Mouse (Mus musculus): Measurements from ENCODE around the gene Mlxipl. TPM values are rescaled to one million over a fixed set of nuclear protein-coding genes. Genes with fewer than 3 reads are reported as not detected.

Mlxipl gene
- total and polyA plus RNA-seq, 3 experiments: not detected

DNA sequence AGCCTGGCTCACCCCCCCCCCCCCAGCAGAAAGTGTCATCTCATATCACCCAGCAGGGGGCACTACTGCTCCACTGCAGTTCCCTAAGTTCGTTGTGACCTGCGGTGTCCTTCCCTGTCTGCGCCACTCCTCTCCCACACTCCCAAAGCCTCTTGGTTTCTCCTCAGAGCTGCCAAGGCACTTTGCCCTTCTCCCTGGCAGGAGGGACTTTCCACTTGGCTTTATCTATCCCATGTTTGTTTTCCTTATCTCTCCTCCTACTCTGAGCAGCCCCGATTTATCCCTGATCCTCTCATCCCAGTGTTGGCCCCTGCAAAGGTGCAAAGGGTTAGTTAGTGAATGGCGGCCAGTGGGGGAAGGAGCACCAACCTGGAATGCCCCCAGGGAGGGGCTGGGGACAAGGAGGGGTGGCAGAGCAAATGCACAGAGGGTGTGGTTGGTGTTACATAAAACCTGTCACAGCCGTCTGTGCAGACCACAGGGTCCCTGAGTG is 28.9 kb downstream of the Mlxipl start:
- Histone ChIP-seq H3K79me2 (ENCODE audit: control insufficient read depth, insufficient read depth, low read length, poor library complexity) (no peaks in the 10 kb centered on the region), H3K9me3 (replicated peaks; ENCODE audit: insufficient read depth, low read length) (no peaks in the 10 kb centered on the region), H3K4me1 (ENCODE audit: control insufficient read depth in 1 of 2, insufficient read depth in 2 of 2, low read length in 2 of 2) (no peaks in the 10 kb centered on the region; a peak in 1 of 4 replicates), H3K27ac (ENCODE audit: control insufficient read depth, low read depth, low read length) (no peak overlapping the region), H3K9ac (ENCODE audit: control insufficient read depth, low read depth, low read length, poor library complexity, severe bottlenecking) (no peak overlapping the region), H3K27me3 (ENCODE audit: control insufficient read depth in 1 of 2, insufficient read depth in 2 of 2, low read length in 2 of 2) (peaks cover 0 to 4% of the 10 kb centered on the region in 2 experiments; a peak in 2 of 4 replicates), H3K4me3 (ENCODE audit: control insufficient read depth in 1 of 2, insufficient read depth in 1 of 2, low read depth in 2 of 2, low read length in 2 of 2) (no peak overlapping the region), H3K36me3 (ENCODE audit: control insufficient read depth in 1 of 2, insufficient read depth in 2 of 2, low read length in 2 of 2) (no peaks in the 10 kb centered on the region)
- DNase-seq (ENCODE audit: low read depth, low spot score): peak; percentile 64
- TF ChIP-seq SMC3 (IDR thresholded peaks at IDR 0.05; ENCODE audit: low read depth, low read length) (peak; percentile 69), RAD21 (IDR thresholded peaks at IDR 0.05; ENCODE audit: low read depth, low read length) (peak; percentile 79), ETS1 (IDR thresholded peaks at IDR 0.05; ENCODE audit: low read depth, low read length) (no peak), ZC3H11A (IDR thresholded peaks at IDR 0.05; ENCODE audit: low read depth, low read length) (peak; percentile 65), CTCF (IDR thresholded peaks at IDR 0.05 in 2 of 3, conservative IDR thresholded peaks at IDR 0.05 in 1 of 3; ENCODE audit: control insufficient read depth in 1 of 3, insufficient read depth in 1 of 3, low read depth in 2 of 3, low read length in 3 of 3, poor library complexity in 1 of 3, severe bottlenecking in 1 of 3) (peak; percentile 74 to 79 (median 77)), MAZ (IDR thresholded peaks at IDR 0.05; ENCODE audit: low read depth, low read length) (peak; percentile 90), CHD1 (IDR thresholded peaks at IDR 0.05; ENCODE audit: low read depth, low read length) (no peak), GABPA (IDR thresholded peaks at IDR 0.05; ENCODE audit: low read depth, low read length) (no peak)

DNA sequence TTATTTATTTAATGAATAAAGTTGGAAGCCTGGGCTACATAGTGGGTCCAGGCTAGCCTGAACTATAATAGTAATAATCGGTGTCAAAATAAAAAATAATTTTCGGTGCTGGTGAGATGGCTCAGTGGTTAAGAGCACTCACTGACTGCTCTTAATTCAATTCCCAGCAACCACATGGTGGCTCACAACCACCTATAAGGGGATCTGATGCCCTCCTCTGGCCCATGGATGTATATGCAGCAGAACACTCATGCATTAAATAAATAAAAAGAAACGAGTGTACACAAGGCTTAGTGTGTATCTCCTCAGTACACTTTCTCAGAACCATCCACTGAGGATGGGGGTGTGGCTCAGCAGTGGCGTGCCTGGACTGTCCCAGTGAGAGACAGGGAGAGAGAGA is 31.1 kb downstream of the Mlxipl start:
- H3K9me3 ChIP-seq (replicated peaks; ENCODE audit: insufficient read depth, low read length): no peaks in the 10 kb centered on the region
- no peak overlapping the region for H3K4me3 ChIP-seq (ENCODE audit: control insufficient read depth in 1 of 2, insufficient read depth in 1 of 2, low read depth in 2 of 2, low read length in 2 of 2)
- H3K27ac ChIP-seq (ENCODE audit: control insufficient read depth, low read depth, low read length): no peak overlapping the region
- H3K9ac ChIP-seq (ENCODE audit: control insufficient read depth, low read depth, low read length, poor library complexity, severe bottlenecking): no peak overlapping the region
- H3K27me3 ChIP-seq (ENCODE audit: control insufficient read depth in 1 of 2, insufficient read depth in 2 of 2, low read length in 2 of 2): peaks cover 0 to 4% of the 10 kb centered on the region in 2 experiments; a peak in 2 of 4 replicates
- H3K4me1 ChIP-seq (ENCODE audit: control insufficient read depth in 1 of 2, insufficient read depth in 2 of 2, low read length in 2 of 2): no peaks in the 10 kb centered on the region; a peak in 1 of 4 replicates
- peak; percentile 50 for DNase-seq (ENCODE audit: low read depth, low spot score)
- H3K36me3 ChIP-seq (ENCODE audit: control insufficient read depth in 1 of 2, insufficient read depth in 2 of 2, low read length in 2 of 2): no peaks in the 10 kb centered on the region
- H3K79me2 ChIP-seq (ENCODE audit: control insufficient read depth, insufficient read depth, low read length, poor library complexity): no peaks in the 10 kb centered on the region
- TF ChIP-seq HCFC1 (IDR thresholded peaks at IDR 0.05; ENCODE audit: low read depth, low read length) (no peak), KAT2A (conservative IDR thresholded peaks at IDR 0.05; ENCODE audit: low read depth, low read length) (no peak), TCF12 (IDR thresholded peaks at IDR 0.05; ENCODE audit: low read depth, low read length) (no peak), MEF2A (IDR thresholded peaks at IDR 0.05; ENCODE audit: extremely low read depth, insufficient replicate concordance, low read depth, low read length, poor library complexity, severe bottlenecking) (no peak), RAD21 (IDR thresholded peaks at IDR 0.05; ENCODE audit: low read depth, low read length) (peak; percentile 41), MYC (IDR thresholded peaks at IDR 0.05; ENCODE audit: low read depth, low read length) (0 out of 2 replicates have a peak, but pooled peaks have one; percentile 40), JUND (IDR thresholded peaks at IDR 0.05; ENCODE audit: low read depth, low read length) (no peak), GABPA (IDR thresholded peaks at IDR 0.05; ENCODE audit: low read depth, low read length) (no peak), NELFE (IDR thresholded peaks at IDR 0.05; ENCODE audit: low read depth, low read length) (no peak), E2F4 (IDR thresholded peaks at IDR 0.05; ENCODE audit: borderline replicate concordance, low read depth, low read length) (no peak), ELF1 (IDR thresholded peaks at IDR 0.05; ENCODE audit: low read depth, low read length) (no peak), USF1 (IDR thresholded peaks at IDR 0.05; ENCODE audit: low read depth, low read length) (no peak), USF2 (IDR thresholded peaks at IDR 0.05; ENCODE audit: borderline replicate concordance in 1 of 2, insufficient read depth in 1 of 2, low read depth in 1 of 2, low read length in 2 of 2) (no peak), ZC3H11A (IDR thresholded peaks at IDR 0.05; ENCODE audit: low read depth, low read length) (no peak), NRF1 (IDR thresholded peaks at IDR 0.05; ENCODE audit: insufficient read depth, low read depth, low read length, poor library complexity, severe bottlenecking) (no peak), TAL1 (IDR thresholded peaks at IDR 0.05; ENCODE audit: low read length) (no peak), MAX (IDR thresholded peaks at IDR 0.05; ENCODE audit: low read length) (no peak), BHLHE40 (IDR thresholded peaks at IDR 0.05; ENCODE audit: borderline replicate concordance, low read depth, low read length) (no peak), RCOR1 (IDR thresholded peaks at IDR 0.05; ENCODE audit: low read depth, low read length) (no peak), MAFK (IDR thresholded peaks at IDR 0.05; ENCODE audit: borderline replicate concordance, low read depth, low read length) (no peak), SMC3 (IDR thresholded peaks at IDR 0.05; ENCODE audit: low read depth, low read length) (peak; percentile 56), POLR2AphosphoS2 (IDR thresholded peaks at IDR 0.05; ENCODE audit: low read length) (no peak), ZMIZ1 (IDR thresholded peaks at IDR 0.05; ENCODE audit: low read depth, low read length) (no peak), CTCF (IDR thresholded peaks at IDR 0.05 in 2 of 3, conservative IDR thresholded peaks at IDR 0.05 in 1 of 3; ENCODE audit: control insufficient read depth in 1 of 3, insufficient read depth in 1 of 3, low read depth in 2 of 3, low read length in 3 of 3, poor library complexity in 1 of 3, severe bottlenecking in 1 of 3) (peak; percentile 17 to 61 (median 21); a peak in 4 of 6 replicates), ZNF384 (IDR thresholded peaks at IDR 0.05; ENCODE audit: low read depth, low read length) (no peak), ETS1 (IDR thresholded peaks at IDR 0.05; ENCODE audit: low read depth, low read length) (no peak), TBP (IDR thresholded peaks at IDR 0.05; ENCODE audit: low read depth, low read length) (no peak)
